Mouse (Mus musculus): Measurements from ENCODE around the gene Kcnj3.

DNA sequence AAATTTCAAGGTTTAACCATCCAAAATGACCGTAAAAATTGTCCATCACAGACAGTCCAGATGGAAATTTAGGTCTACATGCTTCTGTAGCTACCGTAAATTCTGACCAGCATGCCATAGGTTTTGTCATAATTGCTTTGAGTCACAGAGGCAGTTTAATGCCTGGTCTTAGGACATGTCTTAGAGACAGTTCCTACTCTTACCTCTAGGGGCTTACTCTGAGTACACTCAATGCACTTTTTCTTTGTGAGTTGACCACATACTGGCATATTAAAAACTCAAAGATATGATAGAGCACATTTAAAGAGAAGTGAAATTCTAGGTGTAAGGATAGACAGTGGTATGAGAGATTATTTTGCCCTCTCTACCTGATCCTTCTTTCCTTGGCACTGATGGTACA, 6.2 kb downstream of the Kcnj3 start:
- no peak for TF ChIP-seq MYOG (IDR thresholded peaks at IDR 0.05; ENCODE audit: control insufficient read depth in 1 of 3, insufficient read depth in 1 of 3, insufficient read length in 2 of 3, low read depth in 2 of 3)
- TF ChIP-seq POLR2A (IDR thresholded peaks at IDR 0.05; ENCODE audit: insufficient read length, low read depth), result no peak
- no peak for TF ChIP-seq MAX (IDR thresholded peaks at IDR 0.05; ENCODE audit: low read depth)
- no peak for TF ChIP-seq E2F4 (IDR thresholded peaks at IDR 0.05; ENCODE audit: insufficient read depth)
- no peak for TF ChIP-seq USF1 (IDR thresholded peaks at IDR 0.05; ENCODE audit: low read depth)
